Mouse (Mus musculus) CH12.LX (cell line): ENCODE measurements around the gene Commd8. TPM values are rescaled to one million over a fixed set of nuclear protein-coding genes. Genes with fewer than 3 reads are reported as not detected.

Experiments
- DNase-seq: peaks from one replicate; pipeline ENCODE4 v3.0.0-alpha.2; 2013; ENCODE audit errors: extremely low read depth
- H3K27ac ChIP-seq: 2 replicates; pipeline ENCODE4 v1.5.1; 2012; ENCODE audit warnings: low read depth, mild to moderate bottlenecking, control low read depth, moderate library complexity; ENCODE audit not compliant: insufficient read depth
- H3K27me3 ChIP-seq: replicated peaks from 2 replicates; pipeline ENCODE3; 2012; ENCODE audit warnings: inconsistent platforms
- H3K36me3 ChIP-seq, 2 experiments: replicated peaks in 1 of 2; 2 replicates each; pipeline versions ENCODE3 to v1.6.1; 2012; ENCODE audit warnings: inconsistent platforms in 1 of 2, low read length in 1 of 2, mild to moderate bottlenecking in 1 of 2, mixed read lengths in 1 of 2, moderate library complexity in 1 of 2; ENCODE audit not compliant: control insufficient read depth in 1 of 2, insufficient read depth in 1 of 2
- H3K4me1 ChIP-seq, 2 experiments: 2 replicates each; pipeline ENCODE4 v1.6.1; 2012; ENCODE audit warnings: inconsistent platforms in 1 of 2, moderate library complexity in 1 of 2; ENCODE audit not compliant: insufficient read depth in 2 of 2, control insufficient read depth in 1 of 2
- H3K4me2 ChIP-seq: 2 replicates; pipeline ENCODE4 v1.6.1; 2012; ENCODE audit warnings: low read depth, mild to moderate bottlenecking, control low read depth; ENCODE audit not compliant: poor library complexity, insufficient read depth, severe bottlenecking
- H3K4me3 ChIP-seq, 3 experiments: fragments of 150-350 bp in 1 of 3; sonication (generic) in 1 of 3; replicated peaks in 1 of 3; 2 replicates each; pipeline versions ENCODE3 to v1.5.1; 2011 to 2012; ENCODE audit warnings: low read depth in 2 of 3, low read length in 2 of 3, mild to moderate bottlenecking in 2 of 3, moderate library complexity in 2 of 3, control low read depth in 1 of 3, improper control_type of control experiment in 1 of 3, inconsistent platforms in 1 of 3, mixed read lengths in 1 of 3; ENCODE audit not compliant: poor library complexity in 1 of 3
- H3K79me2 ChIP-seq: replicated peaks from 2 replicates; pipeline ENCODE4 v1.6.1; 2012; ENCODE audit warnings: mild to moderate bottlenecking, moderate library complexity; ENCODE audit not compliant: control insufficient read depth, poor library complexity, insufficient read depth, severe bottlenecking; ENCODE audit errors: extremely low read depth
- H3K9ac ChIP-seq: 2 replicates; pipeline ENCODE4 v1.6.1; 2012; ENCODE audit warnings: low read depth, mild to moderate bottlenecking, control low read depth, moderate library complexity; ENCODE audit not compliant: insufficient read depth
- H3K9me3 ChIP-seq: replicated peaks from 2 replicates; pipeline ENCODE3; 2012; ENCODE audit warnings: low read length, inconsistent platforms, mixed read lengths
- BHLHE40 ChIP-seq: IDR thresholded peaks from 2 replicates; pipeline ENCODE4 v1.6.1; 2011; ENCODE audit warnings: mild to moderate bottlenecking, low read depth, low read length, improper control_type of control experiment
- CHD1 ChIP-seq: IDR thresholded peaks from 2 replicates; pipeline ENCODE4 v1.6.1; 2012; ENCODE audit warnings: low read depth, low read length, improper control_type of control experiment, inconsistent platforms
- CHD2 ChIP-seq: IDR thresholded peaks from 2 replicates; pipeline ENCODE4 v1.6.1; 2011; ENCODE audit warnings: low read length, improper control_type of control experiment
- CTCF ChIP-seq, 2 experiments: IDR thresholded peaks in 1 of 2; conservative IDR thresholded peaks in 1 of 2; 2 replicates each; pipeline ENCODE4 v1.5.1; 2011 to 2012; ENCODE audit warnings: low read depth in 2 of 2, low read length in 2 of 2, improper control_type of control experiment in 1 of 2, inconsistent platforms in 1 of 2, mild to moderate bottlenecking in 1 of 2, moderate library complexity in 1 of 2
- E2F4 ChIP-seq: IDR thresholded peaks from 2 replicates; pipeline ENCODE4 v1.6.1; 2011; ENCODE audit warnings: low read depth, low read length, improper control_type of control experiment; ENCODE audit not compliant: insufficient replicate concordance
- ELF1 ChIP-seq: IDR thresholded peaks from 2 replicates; pipeline ENCODE4 v1.6.1; 2014; ENCODE audit warnings: low read depth, mild to moderate bottlenecking, inconsistent platforms, low read length, improper control_type of control experiment
- EP300 ChIP-seq: IDR thresholded peaks from 2 replicates; pipeline ENCODE4 v1.6.1; 2011; ENCODE audit warnings: low read length, improper control_type of control experiment
- ETS1 ChIP-seq: conservative IDR thresholded peaks from 2 replicates; pipeline ENCODE4 v1.6.1; 2012; ENCODE audit warnings: low read depth, mild to moderate bottlenecking, inconsistent platforms, low read length, improper control_type of control experiment, moderate library complexity
- GABPA ChIP-seq: IDR thresholded peaks from 2 replicates; pipeline ENCODE4 v1.6.1; 2012; ENCODE audit warnings: low read depth, low read length, improper control_type of control experiment, inconsistent platforms; ENCODE audit not compliant: insufficient replicate concordance
- HCFC1 ChIP-seq: IDR thresholded peaks from 2 replicates; pipeline ENCODE4 v1.6.1; 2012; ENCODE audit warnings: low read depth, mild to moderate bottlenecking, inconsistent platforms, low read length, improper control_type of control experiment
- IRF4 ChIP-seq: IDR thresholded peaks from 2 replicates; pipeline ENCODE4 v1.6.1; 2014; ENCODE audit warnings: low read depth, mild to moderate bottlenecking, inconsistent platforms, low read length, improper control_type of control experiment
- JUN ChIP-seq: IDR thresholded peaks from 2 replicates; pipeline ENCODE4 v1.6.1; 2011; ENCODE audit warnings: low read depth, mild to moderate bottlenecking, low read length, improper control_type of control experiment, moderate library complexity; ENCODE audit not compliant: insufficient read depth
- JUND ChIP-seq: conservative IDR thresholded peaks from 2 replicates; pipeline ENCODE4 v1.6.1; 2011; ENCODE audit warnings: low read depth, low read length, improper control_type of control experiment
- MAFK ChIP-seq: IDR thresholded peaks from 2 replicates; pipeline ENCODE4 v1.6.1; 2011; ENCODE audit warnings: low read length, improper control_type of control experiment; ENCODE audit not compliant: insufficient replicate concordance
- MAX ChIP-seq: IDR thresholded peaks from 2 replicates; pipeline ENCODE4 v1.6.1; 2011; ENCODE audit warnings: low read length, improper control_type of control experiment
- MAZ ChIP-seq: IDR thresholded peaks from 2 replicates; pipeline ENCODE4 v1.6.1; 2012; ENCODE audit warnings: low read depth, mild to moderate bottlenecking, inconsistent platforms, low read length, improper control_type of control experiment, moderate library complexity
- MEF2A ChIP-seq: IDR thresholded peaks from 2 replicates; pipeline ENCODE4 v1.6.1; 2014; ENCODE audit warnings: low read depth, mild to moderate bottlenecking, inconsistent platforms, low read length, improper control_type of control experiment, borderline replicate concordance
- MXI1 ChIP-seq: IDR thresholded peaks from 2 replicates; pipeline ENCODE4 v1.6.1; 2011; ENCODE audit warnings: mild to moderate bottlenecking, low read depth, low read length, improper control_type of control experiment
- MYC ChIP-seq: IDR thresholded peaks from 2 replicates; pipeline ENCODE4 v1.6.1; 2011; ENCODE audit warnings: low read depth, mild to moderate bottlenecking, improper control_type of control experiment, low read length
- NELFE ChIP-seq: IDR thresholded peaks from 2 replicates; pipeline ENCODE4 v1.6.1; 2011; ENCODE audit warnings: low read depth, low read length, improper control_type of control experiment
- NRF1 ChIP-seq: IDR thresholded peaks from 2 replicates; pipeline ENCODE4 v1.6.1; 2014; ENCODE audit warnings: low read depth, mild to moderate bottlenecking, inconsistent platforms, low read length, improper control_type of control experiment, moderate library complexity
- PAX5 ChIP-seq: IDR thresholded peaks from 2 replicates; pipeline ENCODE4 v1.6.1; 2012; ENCODE audit warnings: low read length, inconsistent platforms, mixed read lengths
- POLR2A ChIP-seq: IDR thresholded peaks from 2 replicates; pipeline ENCODE4 v1.6.1; 2011; ENCODE audit warnings: low read depth, mild to moderate bottlenecking, improper control_type of control experiment, low read length
- POLR2AphosphoS2 ChIP-seq: IDR thresholded peaks from 2 replicates; pipeline ENCODE4 v1.6.1; 2011; ENCODE audit warnings: low read depth, low read length, improper control_type of control experiment
- RAD21 ChIP-seq: IDR thresholded peaks from 2 replicates; pipeline ENCODE4 v1.6.1; 2011; ENCODE audit warnings: low read depth, mild to moderate bottlenecking, low read length, improper control_type of control experiment, moderate library complexity
- SIN3A ChIP-seq: IDR thresholded peaks from 2 replicates; pipeline ENCODE4 v1.6.1; 2012; ENCODE audit warnings: low read length, improper control_type of control experiment, inconsistent platforms
- SMC3 ChIP-seq: IDR thresholded peaks from 2 replicates; pipeline ENCODE4 v1.6.1; 2011; ENCODE audit warnings: low read depth, low read length, improper control_type of control experiment
- TBP ChIP-seq: conservative IDR thresholded peaks from 2 replicates; pipeline ENCODE4 v1.6.1; 2011; ENCODE audit warnings: low read depth, low read length, improper control_type of control experiment
- TCF12 ChIP-seq: IDR thresholded peaks from 2 replicates; pipeline ENCODE4 v1.6.1; 2014; ENCODE audit warnings: low read depth, mild to moderate bottlenecking, inconsistent platforms, low read length, improper control_type of control experiment
- UBTF ChIP-seq: IDR thresholded peaks from 2 replicates; pipeline ENCODE4 v1.6.1; 2012; ENCODE audit warnings: low read depth, mild to moderate bottlenecking, inconsistent platforms, low read length, improper control_type of control experiment, moderate library complexity
- USF1 ChIP-seq: IDR thresholded peaks from 2 replicates; pipeline ENCODE4 v1.6.1; 2014; ENCODE audit warnings: low read depth, mild to moderate bottlenecking, inconsistent platforms, low read length, improper control_type of control experiment
- USF2 ChIP-seq: conservative IDR thresholded peaks from 2 replicates; pipeline ENCODE4 v1.6.1; 2011; ENCODE audit warnings: low read depth, low read length, improper control_type of control experiment
- ZC3H11A ChIP-seq: IDR thresholded peaks from 2 replicates; pipeline ENCODE4 v1.6.1; 2012; ENCODE audit warnings: low read depth, mild to moderate bottlenecking, inconsistent platforms, low read length, improper control_type of control experiment
- ZMIZ1 ChIP-seq: IDR thresholded peaks from 2 replicates; pipeline ENCODE4 v1.6.1; 2012; ENCODE audit warnings: low read depth, mild to moderate bottlenecking, inconsistent platforms, low read length, improper control_type of control experiment
- ZNF384 ChIP-seq: IDR thresholded peaks from 2 replicates; pipeline ENCODE4 v1.6.1; 2012; ENCODE audit warnings: low read depth, low read length, improper control_type of control experiment, inconsistent platforms
- dilution Hi-C: fragments of 300-500 bp; cut with MboI; formaldehyde crosslinking; loops from 2 replicates; pipeline ENCODE4 v1.14.3; 2020; ENCODE audit warnings: low sequenced_read_pairs; ENCODE audit not compliant: extremely low pct_unique_long_range_greater_than_20kb, extremely low pct_ligation_motif_present
- in situ Hi-C: fragments of 300-500 bp; cut with MboI; formaldehyde crosslinking; loops from 3 replicates; pipeline ENCODE4 v1.14.3; 2019; ENCODE audit warnings: low sequenced_read_pairs, low pct_ligation_motif_present, low pct_unique_long_range_greater_than_20kb, mixed read lengths
- polyA plus RNA-seq: library from polyadenylated mRNA; unstranded; fragments of >175 nt; gene quantifications from 2 replicates; pipeline ENCODE4 v1.2.1, GENCODE M21; 2012; ENCODE audit warnings: low read depth; ENCODE audit not compliant: insufficient read length
- total RNA-seq, 2 experiments: library from RNA; depleted of rRNA; stranded (reverse); fragments of 300-350 nt in 1 of 2; fragments of >200 nt in 1 of 2; gene quantifications; 2 replicates each; pipeline ENCODE4 v1.2.3; 2012 to 2014

Commd8 gene
- total and polyA plus RNA-seq, 3 experiments, result 38.5 to 106 (median 47.4) TPM

- Histone ChIP-seq H3K27me3 (no peaks in the 10 kb centered on the region), H3K9me3 (no peaks in the 10 kb centered on the region), H3K36me3 (no peaks in the 10 kb centered on the region), H3K4me1 (peaks cover 0 to 12% of the 10 kb centered on the region in 2 experiments; a peak in 1 of 4 replicates), H3K4me3 (no peak overlapping the region), H3K27ac (no peak overlapping the region), H3K4me2 (peak overlapping the region; percentile 39; the same call in 1 of the 2 replicates), H3K79me2 (peaks cover 1% of the 10 kb centered on the region), H3K9ac (0 out of 2 replicates have a peak overlapping the region, but pooled peaks have one; percentile 4)
- in situ Hi-C loops (no loop called here), dilution Hi-C loops (no loop called here)
- TF ChIP-seq TBP (no peak), ZC3H11A (peak; percentile 37; the same call in 1 of the 2 replicates), USF1 (no peak), EP300 (peak; percentile 14; the same call in 1 of the 2 replicates), ELF1 (no peak), TCF12 (no peak), PAX5 (no peak), GABPA (no peak), MEF2A (no peak; the same call in 1 of the 2 replicates), MXI1 (no peak), NELFE (no peak), CHD1 (no peak), UBTF (no peak), NRF1 (no peak), MYC (no peak), MAX (no peak), SMC3 (peak; percentile 86), SIN3A (no peak), MAZ (no peak), ZNF384 (peak; percentile 84), RAD21 (peak; percentile 88), CHD2 (no peak), IRF4 (0 out of 2 replicates have a peak, but pooled peaks have one; percentile 33), E2F4 (no peak), BHLHE40 (no peak), MAFK (no peak), POLR2A (no peak), JUN (0 out of 2 replicates have a peak, but pooled peaks have one; percentile 2), ETS1 (no peak), CTCF (conservative IDR thresholded peaks at IDR 0.05 in 1 of 2, IDR thresholded peaks at IDR 0.05 in 1 of 2; ENCODE audit: low read depth in 2 of 2, low read length in 2 of 2) (peak; percentile 45 to 83), USF2 (no peak), POLR2AphosphoS2 (no peak), HCFC1 (no peak), ZMIZ1 (no peak), JUND (peak; percentile 32; the same call in 1 of the 2 replicates)
- peak; percentile 76 for DNase-seq
Measured at GRCm38 (mm10) chr5:72172675-72173074, 4.7 kb upstream of the Commd8 start.
